Mouse (Mus musculus): ENCODE measurements at regions not wholly inside any gene's neighbourhood (a gene's known extent, or its start where the extent isn't known, plus 50 kb on each side); places are given as distances from the start of the nearest gene placed in this dataset.
A peak's percentile ranks its signal among the peaks of the same experiment; 100 is the strongest.

DNA sequence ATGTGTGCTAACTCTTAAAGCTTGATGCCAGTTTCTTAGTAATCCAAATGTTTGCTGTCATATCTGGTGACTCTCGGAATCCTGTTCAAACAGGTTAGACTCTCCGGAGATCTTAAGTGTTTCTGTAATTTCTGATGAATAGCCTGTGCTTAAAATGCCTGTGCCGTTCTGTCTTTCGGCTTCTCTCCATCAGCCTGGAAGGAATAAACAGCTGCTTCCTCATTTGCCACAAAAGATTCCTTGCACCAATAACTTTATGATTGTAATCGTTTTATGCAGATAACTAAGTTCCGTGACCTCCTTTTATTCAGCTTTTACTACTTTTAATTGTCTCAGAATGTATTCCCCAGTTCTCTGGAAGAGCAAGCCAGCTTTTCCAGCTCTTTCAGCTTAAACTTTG, 204.5 kb upstream of the Mdga2 start:
- H3K4me3 ChIP-seq (ENCODE audit: insufficient read depth in 1 of 2, low read depth in 1 of 2, low read length in 2 of 2, poor library complexity in 1 of 2, severe bottlenecking in 1 of 2), result no peak overlapping the region
- no peak for DNase-seq (ENCODE audit: low read depth, low spot score)
- no peaks in the 10 kb centered on the region for H3K4me1 ChIP-seq (ENCODE audit: control insufficient read depth in 2 of 2, insufficient read depth in 2 of 2, low read length in 2 of 2, poor library complexity in 1 of 2)
- TF ChIP-seq ZNF384 (IDR thresholded peaks at IDR 0.05; ENCODE audit: low read depth, low read length) (no peak), HCFC1 (IDR thresholded peaks at IDR 0.05; ENCODE audit: borderline replicate concordance, insufficient read depth, low read length) (no peak), MAFK (IDR thresholded peaks at IDR 0.05; ENCODE audit: insufficient read depth, low read depth, low read length) (no peak), ZC3H11A (IDR thresholded peaks at IDR 0.05; ENCODE audit: borderline replicate concordance, low read depth, low read length) (no peak), CHD2 (IDR thresholded peaks at IDR 0.05; ENCODE audit: low read depth, low read length) (no peak)
- H3K27ac ChIP-seq (ENCODE audit: insufficient read depth, low read depth, low read length, poor library complexity, severe bottlenecking), result no peak overlapping the region
- in situ Hi-C loops (cut with MboI; ENCODE audit: low sequenced_read_pairs in 2 of 2, unreplicated experiment in 2 of 2), result no loop called here
- no peak overlapping the region for H3K9ac ChIP-seq (ENCODE audit: insufficient read depth, low read depth, low read length, poor library complexity, severe bottlenecking)
- H3K9me3 ChIP-seq (ENCODE audit: control insufficient read depth, insufficient read depth, low read depth, low read length), result no peaks in the 10 kb centered on the region
- H3K36me3 ChIP-seq (ENCODE audit: control insufficient read depth, insufficient read depth, low read length, poor library complexity, severe bottlenecking), result no peaks in the 10 kb centered on the region

DNA sequence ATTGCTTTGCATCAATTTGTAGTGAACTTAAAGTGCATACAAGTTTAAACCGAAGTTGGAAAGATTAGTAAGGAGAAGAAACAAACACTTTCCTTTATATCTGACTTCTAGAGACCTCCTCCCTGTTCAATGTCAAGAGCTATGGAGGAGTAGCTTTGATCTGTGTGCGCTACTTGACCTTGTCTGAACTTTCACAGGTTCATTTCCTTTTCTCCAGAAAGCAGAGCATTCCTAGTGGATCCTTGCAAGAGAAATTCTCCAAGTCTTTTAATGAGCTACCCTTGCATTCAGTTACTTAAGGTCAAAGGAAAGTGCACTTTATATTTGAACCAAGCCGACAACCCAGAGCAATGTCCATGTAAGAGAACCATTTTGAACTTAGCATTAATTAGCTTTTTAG, 177.2 kb upstream of the Mdga2 start:
- in situ Hi-C loops (cut with MboI; ENCODE audit: low sequenced_read_pairs in 2 of 2, unreplicated experiment in 2 of 2), result no loop called here
- Histone ChIP-seq H3K36me3 (ENCODE audit: control insufficient read depth, insufficient read depth, low read length, poor library complexity, severe bottlenecking) (no peaks in the 10 kb centered on the region), H3K4me1 (ENCODE audit: control insufficient read depth in 2 of 2, insufficient read depth in 2 of 2, low read length in 2 of 2, poor library complexity in 1 of 2) (no peaks in the 10 kb centered on the region), H3K27ac (ENCODE audit: insufficient read depth, low read depth, low read length, poor library complexity, severe bottlenecking) (no peak overlapping the region), H3K9me3 (ENCODE audit: control insufficient read depth, insufficient read depth, low read depth, low read length) (no peaks in the 10 kb centered on the region), H3K9ac (ENCODE audit: insufficient read depth, low read depth, low read length, poor library complexity, severe bottlenecking) (no peak overlapping the region), H3K4me3 (ENCODE audit: insufficient read depth in 1 of 2, low read depth in 1 of 2, low read length in 2 of 2, poor library complexity in 1 of 2, severe bottlenecking in 1 of 2) (no peak overlapping the region)
- no peak for DNase-seq (ENCODE audit: low read depth, low spot score)
- TF ChIP-seq ZNF384 (IDR thresholded peaks at IDR 0.05; ENCODE audit: low read depth, low read length) (no peak), HCFC1 (IDR thresholded peaks at IDR 0.05; ENCODE audit: borderline replicate concordance, insufficient read depth, low read length) (no peak), CHD2 (IDR thresholded peaks at IDR 0.05; ENCODE audit: low read depth, low read length) (no peak), ZC3H11A (IDR thresholded peaks at IDR 0.05; ENCODE audit: borderline replicate concordance, low read depth, low read length) (no peak), MAFK (IDR thresholded peaks at IDR 0.05; ENCODE audit: insufficient read depth, low read depth, low read length) (no peak)

- no peak overlapping the region for H3K4me3 ChIP-seq (ENCODE audit: insufficient read depth in 1 of 2, low read depth in 1 of 2, low read length in 2 of 2, poor library complexity in 1 of 2, severe bottlenecking in 1 of 2)
- H3K9me3 ChIP-seq (ENCODE audit: control insufficient read depth, insufficient read depth, low read depth, low read length), result no peaks in the 10 kb centered on the region
- no peak overlapping the region for H3K27ac ChIP-seq (ENCODE audit: insufficient read depth, low read depth, low read length, poor library complexity, severe bottlenecking)
- in situ Hi-C loops (cut with MboI; ENCODE audit: low sequenced_read_pairs in 2 of 2, unreplicated experiment in 2 of 2), result no loop called here
- no peak for DNase-seq (ENCODE audit: low read depth, low spot score)
- no peaks in the 10 kb centered on the region for H3K4me1 ChIP-seq (ENCODE audit: control insufficient read depth in 2 of 2, insufficient read depth in 2 of 2, low read length in 2 of 2, poor library complexity in 1 of 2)
- no peak overlapping the region for H3K9ac ChIP-seq (ENCODE audit: insufficient read depth, low read depth, low read length, poor library complexity, severe bottlenecking)
- H3K36me3 ChIP-seq (ENCODE audit: control insufficient read depth, insufficient read depth, low read length, poor library complexity, severe bottlenecking), result no peaks in the 10 kb centered on the region
- TF ChIP-seq ZC3H11A (IDR thresholded peaks at IDR 0.05; ENCODE audit: borderline replicate concordance, low read depth, low read length) (no peak), CHD2 (IDR thresholded peaks at IDR 0.05; ENCODE audit: low read depth, low read length) (no peak), HCFC1 (IDR thresholded peaks at IDR 0.05; ENCODE audit: borderline replicate concordance, insufficient read depth, low read length) (no peak), ZNF384 (IDR thresholded peaks at IDR 0.05; ENCODE audit: low read depth, low read length) (no peak), MAFK (IDR thresholded peaks at IDR 0.05; ENCODE audit: insufficient read depth, low read depth, low read length) (no peak)
Observed at GRCm38 (mm10) chr12:67374530-67374929, 152.2 kb upstream of the Mdga2 start.

DNA sequence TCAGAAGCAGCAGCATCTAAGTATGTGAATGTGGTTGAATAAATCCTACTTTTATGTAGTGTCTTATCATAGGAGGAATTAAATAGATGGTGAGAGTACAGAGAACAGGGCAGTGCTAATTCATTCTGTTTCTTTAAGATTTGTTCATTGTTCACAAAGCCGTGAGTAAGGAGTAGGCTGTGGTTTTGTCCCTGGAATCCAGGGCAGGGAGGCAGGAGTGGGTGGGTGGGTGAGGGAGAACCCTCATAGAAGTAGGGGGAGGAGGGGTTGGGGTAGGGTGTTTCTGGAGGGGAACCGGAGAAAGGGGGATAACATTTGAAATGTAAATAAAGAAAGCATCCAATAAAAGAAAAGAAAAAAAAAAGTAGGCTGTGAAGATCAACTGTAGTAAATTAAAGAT, 126.2 kb upstream of the Mdga2 start:
- H3K36me3 ChIP-seq (ENCODE audit: control insufficient read depth, insufficient read depth, low read length, poor library complexity, severe bottlenecking), result no peaks in the 10 kb centered on the region
- H3K9ac ChIP-seq (ENCODE audit: insufficient read depth, low read depth, low read length, poor library complexity, severe bottlenecking), result no peak overlapping the region
- TF ChIP-seq ZNF384 (IDR thresholded peaks at IDR 0.05; ENCODE audit: low read depth, low read length) (no peak), MAFK (IDR thresholded peaks at IDR 0.05; ENCODE audit: insufficient read depth, low read depth, low read length) (no peak), CHD2 (IDR thresholded peaks at IDR 0.05; ENCODE audit: low read depth, low read length) (no peak), HCFC1 (IDR thresholded peaks at IDR 0.05; ENCODE audit: borderline replicate concordance, insufficient read depth, low read length) (no peak)
- H3K27ac ChIP-seq (ENCODE audit: insufficient read depth, low read depth, low read length, poor library complexity, severe bottlenecking), result no peak overlapping the region
- DNase-seq (ENCODE audit: low read depth, low spot score), result no peak
- H3K9me3 ChIP-seq (ENCODE audit: control insufficient read depth, insufficient read depth, low read depth, low read length), result no peaks in the 10 kb centered on the region
- H3K4me3 ChIP-seq (ENCODE audit: insufficient read depth in 1 of 2, low read depth in 1 of 2, low read length in 2 of 2, poor library complexity in 1 of 2, severe bottlenecking in 1 of 2), result no peak overlapping the region
- H3K4me1 ChIP-seq (ENCODE audit: control insufficient read depth in 2 of 2, insufficient read depth in 2 of 2, low read length in 2 of 2, poor library complexity in 1 of 2), result no peaks in the 10 kb centered on the region
- in situ Hi-C loops (cut with MboI; ENCODE audit: low sequenced_read_pairs in 2 of 2, unreplicated experiment in 2 of 2), result no loop called here

DNA sequence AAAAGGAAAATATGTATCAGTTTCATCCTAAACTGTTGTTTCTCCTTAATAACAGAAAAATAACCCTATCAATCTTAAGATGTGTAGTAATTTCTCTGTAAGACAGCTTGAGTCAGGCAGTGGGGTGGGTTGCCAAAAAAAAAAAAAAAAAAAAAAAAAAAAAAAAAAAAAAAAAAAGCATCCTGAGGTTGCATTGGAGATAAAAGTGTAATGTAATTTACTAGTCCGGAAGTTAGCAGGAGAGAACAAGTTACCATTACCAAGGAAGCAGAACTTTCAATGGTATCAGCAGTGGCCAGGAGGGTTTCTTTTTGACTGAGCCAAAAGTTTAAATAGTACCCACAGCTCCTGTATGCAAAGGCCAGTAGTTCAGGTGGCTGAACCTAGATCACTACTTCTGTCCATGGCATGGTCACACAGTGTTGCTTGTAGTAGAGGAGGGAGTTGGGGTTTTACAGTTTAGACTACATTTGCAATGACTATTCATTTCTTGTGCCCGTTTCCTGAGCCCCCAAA, 110.2 kb upstream of the Mdga2 start:
- H3K4me3 ChIP-seq (ENCODE audit: insufficient read depth in 1 of 2, low read depth in 1 of 2, low read length in 2 of 2, poor library complexity in 1 of 2, severe bottlenecking in 1 of 2), result no peak overlapping the region
- no peak overlapping the region for H3K9ac ChIP-seq (ENCODE audit: insufficient read depth, low read depth, low read length, poor library complexity, severe bottlenecking)
- in situ Hi-C loops (cut with MboI; ENCODE audit: low sequenced_read_pairs in 2 of 2, unreplicated experiment in 2 of 2), result no loop called here
- no peak for DNase-seq (ENCODE audit: low read depth, low spot score)
- no peak overlapping the region for H3K27ac ChIP-seq (ENCODE audit: insufficient read depth, low read depth, low read length, poor library complexity, severe bottlenecking)
- H3K9me3 ChIP-seq (ENCODE audit: control insufficient read depth, insufficient read depth, low read depth, low read length), result no peaks in the 10 kb centered on the region
- no peak for TF ChIP-seq ZC3H11A (IDR thresholded peaks at IDR 0.05; ENCODE audit: borderline replicate concordance, low read depth, low read length)
- peak; percentile 38; the same call in 1 of the 2 replicates for TF ChIP-seq ZNF384 (IDR thresholded peaks at IDR 0.05; ENCODE audit: low read depth, low read length)
- TF ChIP-seq MAFK (IDR thresholded peaks at IDR 0.05; ENCODE audit: insufficient read depth, low read depth, low read length), result no peak
- no peaks in the 10 kb centered on the region for H3K36me3 ChIP-seq (ENCODE audit: control insufficient read depth, insufficient read depth, low read length, poor library complexity, severe bottlenecking)
- H3K4me1 ChIP-seq (ENCODE audit: control insufficient read depth in 2 of 2, insufficient read depth in 2 of 2, low read length in 2 of 2, poor library complexity in 1 of 2), result no peaks in the 10 kb centered on the region
